Mouse (Mus musculus) liver, postnatal 0 days (tissue): ENCODE measurements around the gene Fbxo31.

Experiments used
- CTCF ChIP-seq: sonication (generic); IDR thresholded peaks from 2 replicates; pipeline ENCODE4 v1.5.1; 2016; ENCODE audit warnings: antibody characterized with exemption, low read depth
- EP300 ChIP-seq: IDR thresholded peaks from 2 replicates; pipeline ENCODE4 v1.6.1; 2016; ENCODE audit warnings: antibody characterized with exemption, low read depth, mild to moderate bottlenecking

- TF ChIP-seq CTCF (no peak), EP300 (no peak)
Measured at GRCm38 (mm10) chr8:121563701-121564100, 14.9 kb downstream of the Fbxo31 start.
